In genomic region chr13:38597076-38597475, GRCm38 (mm10) we compare ENCODE assay signal across 13 mouse cellular contexts. TPM values are rescaled to one million over a fixed set of nuclear protein-coding genes. Genes with fewer than 3 reads are reported as not detected.
DNase-seq lines count a peak whose midpoint lies in the region; ATAC-seq lines count a peak whose summit lies in the region.
"Had no signal": no experiment of that assay in that cellular context is flagged by ENCODE, and none has a peak within 500 bp of the region (broad histone marks: within the 10 kb centered on the region; RNA-seq: fewer than 3 reads in every experiment).

No protein-coding gene starts in this region.

- no peaks in the 10 kb centered on the region for H3K9me3 ChIP-seq in hindbrain, embryonic 14.5 days (ENCODE audit: control insufficient read depth, low read length)
- H3K9me3 ChIP-seq in hindbrain, embryonic 13.5 days, result no peaks in the 10 kb centered on the region
- H3K9me3 ChIP-seq: limb, embryonic 12.5 days had no signal

- H3K36me3 ChIP-seq in hindbrain, embryonic 14.5 days (replicated peaks; ENCODE audit: control insufficient read depth, insufficient read depth), result no peaks in the 10 kb centered on the region
- 0 out of 2 replicates have a peak, but pooled peaks cover 7% of the 10 kb centered on the region for H3K36me3 ChIP-seq in hindbrain, embryonic 13.5 days

- no peaks in the 10 kb centered on the region for H3K27me3 ChIP-seq in hindbrain, embryonic 14.5 days (ENCODE audit: control insufficient read depth, insufficient read depth, low read length)
- no peaks in the 10 kb centered on the region for H3K27me3 ChIP-seq in hindbrain, embryonic 13.5 days
- H3K27me3 ChIP-seq: limb, embryonic 12.5 days had no signal

- no peaks in the 10 kb centered on the region for H3K4me1 ChIP-seq in hindbrain, embryonic 14.5 days (replicated peaks; ENCODE audit: control insufficient read depth, insufficient read depth, low read length)
- peaks cover 5% of the 10 kb centered on the region; the same call in 1 of the 2 replicates for H3K4me1 ChIP-seq in hindbrain, embryonic 13.5 days (replicated peaks)
- H3K4me1 ChIP-seq: limb, embryonic 12.5 days had no signal

- H3K27ac ChIP-seq in hindbrain, embryonic 14.5 days, result no peak overlapping the region
- no peak overlapping the region for H3K27ac ChIP-seq in hindbrain, embryonic 13.5 days
- H3K27ac ChIP-seq: limb, embryonic 12.5 days; macrophage had no signal

- H3K9ac ChIP-seq in hindbrain, embryonic 14.5 days, result no peak overlapping the region
- H3K9ac ChIP-seq in hindbrain, embryonic 13.5 days, result no peak overlapping the region
- H3K9ac ChIP-seq: limb, embryonic 12.5 days had no signal

- 57% methylated on average over 3 of the region's 3 CpGs for WGBS in hindbrain, embryonic 14.5 days
- WGBS in hindbrain, embryonic 13.5 days, result 66% methylated on average over 3 of the region's 3 CpGs

- no peak overlapping the region for H3K4me2 ChIP-seq in hindbrain, embryonic 14.5 days (replicated peaks)
- H3K4me2 ChIP-seq in hindbrain, embryonic 13.5 days, result no peak overlapping the region
- H3K4me2 ChIP-seq: limb, embryonic 12.5 days had no signal

- ATAC-seq in hindbrain, embryonic 14.5 days (ENCODE audit: low FRiP score), result no peak
- ATAC-seq in hindbrain, embryonic 13.5 days (ENCODE audit: low FRiP score), result no peak

- H3K4me3 ChIP-seq in hindbrain, embryonic 14.5 days (replicated peaks; ENCODE audit: low read length), result no peak overlapping the region
- H3K4me3 ChIP-seq in hindbrain, embryonic 13.5 days, result no peak overlapping the region
- H3K4me3 ChIP-seq: limb, embryonic 12.5 days had no signal

- peak; percentile 75 for DNase-seq in hindbrain, embryonic 14.5 days (ENCODE audit: low spot score)
- DNase-seq in lung, postnatal 10 days, result peak; percentile 23
- DNase-seq in lung, adult 18-20 months, result no peak
- DNase-seq in NIH3T3 (ENCODE audit: low read depth), result peak; percentile 72
- peak; percentile 22 for DNase-seq in lung, postnatal 36 days
- no peak for DNase-seq in spleen, adult 18-20 months
- no peak for DNase-seq in thymus, adult 18-20 months
- DNase-seq: adrenal gland, adult 8-10 months; heart, adult 18-20 months; heart, postnatal 4 days had no signal

RNA-seq across cellular contexts. Expression of gene Bloc1s5, which starts 37.8 kb away (rescaled TPM):
- 19.7 and 23.6 TPM in 2 replicates for polyA plus RNA-seq in hindbrain, embryonic 14.5 days (2014; fragmentation: Nextera tagmentation; extraction: Ambion mirVana)
- 25.0 and 26.0 TPM in 2 replicates for polyA plus RNA-seq in hindbrain, embryonic 13.5 days (2015; fragmentation: Nextera tagmentation; extraction: Ambion mirVana)

Comparison
In these comparisons a context has a peak if more than half of its experiments do, and no peak if none do; other contexts are left out.
1. DNase-seq: peak in hindbrain, embryonic 14.5 days (single experiment), lung, postnatal 10 days (single experiment), NIH3T3 (single experiment) and lung, postnatal 36 days (single experiment); none in lung, adult 18-20 months (0 of 2), spleen, adult 18-20 months (0 of 2) and thymus, adult 18-20 months (0 of 2).